Mouse (Mus musculus) hindbrain, embryonic 10.5 days (tissue): ENCODE data around the gene Pex19. TPM values are rescaled to one million over a fixed set of nuclear protein-coding genes. Genes with fewer than 3 reads are reported as not detected.
A peak's percentile ranks its signal among the peaks of the same experiment; 100 is the strongest.

Experiments
- DNase-seq: peaks from one replicate; pipeline ENCODE4 v3.0.0-alpha.2; 2017; ENCODE audit warnings: low spot score
- H3K27ac ChIP-seq: fragments of 300-500 bp; sonication (generic); 2 replicates; pipeline ENCODE4 v1.5.1; 2016; ENCODE audit warnings: mild to moderate bottlenecking, moderate library complexity
- H3K27me3 ChIP-seq: fragments of 300-500 bp; sonication (generic); 2 replicates; pipeline ENCODE4 v1.6.1; 2016; ENCODE audit warnings: mild to moderate bottlenecking; ENCODE audit not compliant: poor library complexity, insufficient read depth, severe bottlenecking
- H3K36me3 ChIP-seq: fragments of 300-500 bp; sonication (generic); 2 replicates; pipeline ENCODE4 v1.6.1; 2016; ENCODE audit warnings: mild to moderate bottlenecking, moderate library complexity
- H3K4me1 ChIP-seq: fragments of 300-500 bp; sonication (generic); replicated peaks from 2 replicates; pipeline ENCODE4 v1.6.1; 2016; ENCODE audit warnings: mild to moderate bottlenecking
- H3K4me3 ChIP-seq: fragments of 300-500 bp; sonication (generic); 2 replicates; pipeline ENCODE4 v1.5.1; 2016; ENCODE audit warnings: mild to moderate bottlenecking, moderate library complexity
- H3K9me3 ChIP-seq: fragments of 300-500 bp; sonication (generic); 2 replicates; pipeline ENCODE4 v1.6.1; 2016; ENCODE audit warnings: mild to moderate bottlenecking, moderate library complexity
- WGBS: fragments of 180-500 bp; shearing (Covaris S2); methylation state at CpG from one replicate; pipeline ENCODE4 v1.1.7; 2016; 5-methylcytosine and 5-hydroxymethylcytosine counted together
- polyA plus RNA-seq: library from polyadenylated mRNA; unstranded; fragments of >200 nt; fragmentation: Nextera tagmentation; extraction: Ambion mirVana; gene quantifications from 2 replicates; pipeline ENCODE4 v1.2.1, GENCODE M21; 2016

Gene Pex19
- polyA plus RNA-seq, 1 experiment from 2014 or later = 210 TPM

- Histone ChIP-seq H3K9me3 (no peaks in the 10 kb centered on the region), H3K36me3 (no peaks in the 10 kb centered on the region), H3K4me1 (peaks cover 5% of the 10 kb centered on the region), H3K27me3 (no peaks in the 10 kb centered on the region), H3K4me3 (no peak overlapping the region), H3K27ac (no peak overlapping the region)
- peak; percentile 39 for DNase-seq
- 27% methylated on average over 1 of the region's 1 CpGs for WGBS
Observed at GRCm38 (mm10) chr1:172143570-172143969, 17.0 kb downstream of the Pex19 start.

DNA sequence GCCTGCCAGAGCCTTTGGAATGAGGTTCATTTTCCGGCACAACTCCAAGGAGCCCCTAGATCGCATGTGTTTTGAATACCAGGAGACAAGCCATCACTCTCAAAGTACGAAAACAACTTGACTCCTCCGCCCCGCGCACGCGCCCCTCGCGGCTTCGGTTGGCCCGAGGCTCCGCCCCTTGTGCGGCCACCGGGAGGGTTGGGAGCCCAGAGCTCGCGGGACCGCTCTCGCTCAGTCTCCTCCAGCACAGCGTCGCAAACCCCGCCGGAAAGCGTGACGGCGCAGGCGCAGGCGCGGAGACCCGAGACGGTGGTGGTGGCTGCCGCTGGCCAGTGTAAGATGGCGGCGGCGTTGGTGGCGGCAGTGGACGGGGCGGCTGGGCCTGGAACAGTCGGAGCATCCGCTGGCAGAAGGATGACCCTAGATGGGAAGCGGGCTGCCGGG, 21.3 kb downstream of the Pex19 start, which contains the start of gene Dcaf8:
Gene Dcaf8 (plus strand): TSS at position 250 of the 444 bp plus-strand sequence.
- WGBS = under 1% methylated on average over 42 of the region's 42 CpGs
- peak; percentile 99 for DNase-seq
- Histone ChIP-seq H3K27me3 (no peaks in the 10 kb centered on the region), H3K9me3 (no peaks in the 10 kb centered on the region), H3K36me3 (peaks cover 32% of the 10 kb centered on the region), H3K27ac (peak within 1 kb of the TSS; percentile 99), H3K4me3 (peak within 1 kb of the TSS; percentile 97), H3K4me1 (peaks cover 25% of the 10 kb centered on the region)

DNA sequence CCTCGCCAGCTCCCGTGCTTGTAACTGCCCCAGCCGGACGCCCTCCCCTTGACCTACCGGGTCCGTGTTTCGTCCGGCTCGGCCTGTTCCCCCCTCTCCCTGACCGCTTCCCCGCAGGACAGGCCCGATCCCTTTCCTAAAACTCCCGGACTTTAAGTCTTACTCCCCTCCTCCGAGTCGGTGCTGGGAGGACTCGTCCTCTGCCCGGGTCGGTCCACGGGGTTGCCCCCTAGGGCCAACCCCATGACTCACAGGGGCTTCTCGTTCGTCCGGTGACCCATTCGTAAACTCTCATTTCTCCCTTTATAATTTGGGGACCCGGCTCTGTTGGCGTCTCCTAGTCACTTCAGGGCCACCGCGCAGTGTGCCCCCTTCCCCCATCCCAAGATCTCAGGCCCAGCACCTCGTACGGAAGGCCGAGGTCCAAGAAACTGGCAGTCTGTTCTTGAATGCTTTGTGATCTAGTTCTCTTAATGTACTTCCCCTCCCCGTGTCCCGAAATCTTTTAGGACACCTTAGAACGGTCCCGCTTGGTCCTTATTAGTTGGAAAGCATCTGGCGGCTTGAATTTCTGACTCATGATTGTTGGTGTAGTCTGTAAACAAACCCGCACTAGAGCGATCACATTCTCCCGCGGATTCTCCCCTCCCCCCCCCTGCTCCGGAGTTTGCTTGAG, 21.9 kb downstream of the Pex19 start:
- Histone ChIP-seq H3K27ac (peak overlapping the region; percentile 99), H3K4me3 (peak overlapping the region; percentile 97), H3K27me3 (no peaks in the 10 kb centered on the region), H3K36me3 (peaks cover 37% of the 10 kb centered on the region), H3K4me1 (peaks cover 25% of the 10 kb centered on the region), H3K9me3 (no peaks in the 10 kb centered on the region)
- peak; percentile 67 for DNase-seq
- under 1% methylated on average over 40 of the region's 40 CpGs for WGBS

- 28% methylated on average over 19 of the region's 19 CpGs for WGBS
- peak overlapping the region; percentile 99 for H3K27ac ChIP-seq
- peaks cover 45% of the 10 kb centered on the region for H3K36me3 ChIP-seq
- H3K9me3 ChIP-seq = no peaks in the 10 kb centered on the region
- H3K27me3 ChIP-seq = no peaks in the 10 kb centered on the region
- peak overlapping the region; percentile 97 for H3K4me3 ChIP-seq
- DNase-seq = no peak
- H3K4me1 ChIP-seq = peaks cover 25% of the 10 kb centered on the region
Observed at GRCm38 (mm10) chr1:172148955-172149815, 22.6 kb downstream of the Pex19 start.

DNA sequence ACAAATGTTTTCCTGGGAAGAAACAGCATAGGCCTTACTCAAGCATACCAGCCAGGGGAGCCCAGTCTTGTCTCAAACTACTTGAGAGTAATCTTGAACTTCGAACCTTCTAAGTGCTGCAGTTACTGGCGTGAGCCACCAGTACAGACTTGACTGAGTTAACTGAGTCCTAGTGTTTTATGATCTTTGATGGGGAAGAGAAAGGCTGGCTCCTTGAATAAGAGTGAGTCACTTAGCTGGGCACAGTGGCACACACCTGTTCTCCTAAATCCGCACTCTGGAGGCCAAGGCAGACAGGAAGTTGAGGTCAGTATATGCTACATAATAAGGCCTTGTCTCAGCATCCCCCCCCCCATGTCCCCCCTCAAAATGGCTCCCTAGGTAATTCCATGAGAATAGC, 28.0 kb downstream of the Pex19 start:
- no peaks in the 10 kb centered on the region for H3K27me3 ChIP-seq
- H3K27ac ChIP-seq = no peak overlapping the region
- 94% methylated on average over 3 of the region's 3 CpGs for WGBS
- DNase-seq = no peak
- H3K36me3 ChIP-seq = peaks cover 72% of the 10 kb centered on the region
- peaks cover 15% of the 10 kb centered on the region for H3K4me1 ChIP-seq
- H3K4me3 ChIP-seq = no peak overlapping the region
- H3K9me3 ChIP-seq = no peaks in the 10 kb centered on the region

GRCm38 (mm10) chr1:172155518-172155917, 29.0 kb downstream of the Pex19 start:
- peaks cover 8% of the 10 kb centered on the region; the same call in 1 of the 2 replicates for H3K4me1 ChIP-seq
- no peaks in the 10 kb centered on the region for H3K9me3 ChIP-seq
- H3K36me3 ChIP-seq = peaks cover 64% of the 10 kb centered on the region
- H3K4me3 ChIP-seq = no peak overlapping the region
- H3K27me3 ChIP-seq = no peaks in the 10 kb centered on the region
- no peak for DNase-seq
- WGBS = 94% methylated on average over 3 of the region's 3 CpGs
- H3K27ac ChIP-seq = no peak overlapping the region

- Histone ChIP-seq H3K4me3 (no peak overlapping the region), H3K4me1 (peaks cover 5% of the 10 kb centered on the region; the same call in 1 of the 2 replicates), H3K9me3 (no peaks in the 10 kb centered on the region), H3K27me3 (no peaks in the 10 kb centered on the region), H3K27ac (no peak overlapping the region), H3K36me3 (peaks cover 27% of the 10 kb centered on the region)
- DNase-seq = no peak
- WGBS = 86% methylated on average over 4 of the region's 4 CpGs
Observed at GRCm38 (mm10) chr1:172159970-172160369, 33.4 kb downstream of the Pex19 start.

GRCm38 (mm10) chr1:172160508-172160907, 34.0 kb downstream of the Pex19 start:
- Histone ChIP-seq H3K4me1 (peaks cover 5% of the 10 kb centered on the region; the same call in 1 of the 2 replicates), H3K36me3 (peaks cover 27% of the 10 kb centered on the region), H3K27me3 (no peaks in the 10 kb centered on the region), H3K27ac (no peak overlapping the region), H3K4me3 (no peak overlapping the region), H3K9me3 (no peaks in the 10 kb centered on the region)
- DNase-seq = no peak

- Histone ChIP-seq H3K4me3 (no peak overlapping the region), H3K27me3 (no peaks in the 10 kb centered on the region), H3K9me3 (no peaks in the 10 kb centered on the region), H3K27ac (no peak overlapping the region), H3K4me1 (peaks cover 5% of the 10 kb centered on the region; the same call in 1 of the 2 replicates), H3K36me3 (peaks cover 28% of the 10 kb centered on the region)
- whole genome bisulfite sequencing = 95% methylated on average over 1 of the region's 1 CpGs
- DNase-seq = peak; percentile 13
Observed at GRCm38 (mm10) chr1:172162009-172162408, 35.5 kb downstream of the Pex19 start.

DNA sequence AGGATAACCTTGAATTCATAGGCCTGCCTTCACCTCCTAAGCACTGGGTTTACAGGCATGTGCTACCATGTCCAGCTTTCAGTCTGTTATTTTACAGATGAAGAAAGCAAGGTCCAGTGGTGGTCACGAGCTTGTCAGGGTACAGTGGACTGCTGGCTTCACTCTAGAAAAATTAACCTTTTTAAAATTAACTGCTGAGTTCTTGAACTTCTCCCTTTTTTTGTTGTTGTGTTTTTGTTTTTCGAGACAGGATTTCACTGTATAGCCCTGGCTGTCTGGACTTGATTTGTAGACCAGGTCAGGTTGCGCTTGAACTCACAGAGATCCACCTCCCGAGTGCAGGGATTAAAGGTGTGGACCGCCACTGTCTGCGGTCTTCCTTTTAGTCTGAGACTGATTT, 36.4 kb downstream of the Pex19 start:
- Histone ChIP-seq H3K4me3 (no peak overlapping the region), H3K9me3 (no peaks in the 10 kb centered on the region), H3K27me3 (no peaks in the 10 kb centered on the region), H3K4me1 (peaks cover 5% of the 10 kb centered on the region; the same call in 1 of the 2 replicates), H3K27ac (no peak overlapping the region), H3K36me3 (peaks cover 37% of the 10 kb centered on the region)
- no peak for DNase-seq
- WGBS = 92% methylated on average over 6 of the region's 6 CpGs

DNA sequence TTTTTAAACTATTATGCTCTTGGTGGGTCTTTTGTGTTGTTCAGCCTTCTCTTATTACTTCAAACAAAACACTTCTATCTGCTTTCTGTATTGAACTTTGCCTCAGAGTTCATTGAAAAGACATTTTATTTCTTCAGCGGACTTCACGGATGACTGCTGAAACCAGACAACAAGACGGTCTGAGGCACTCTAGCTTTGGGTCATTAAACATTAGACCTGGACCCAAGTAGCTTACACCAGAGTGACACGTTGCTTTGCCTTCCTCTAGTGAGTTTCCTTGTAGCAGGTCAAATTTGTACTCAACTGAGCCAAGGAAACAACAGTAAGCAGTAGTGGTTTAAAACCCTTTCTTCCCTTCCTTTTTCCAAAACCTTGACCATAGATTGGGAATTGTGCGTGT, 41.4 kb downstream of the Pex19 start:
- Histone ChIP-seq H3K4me1 (peaks cover 5% of the 10 kb centered on the region; the same call in 1 of the 2 replicates), H3K36me3 (peaks cover 83% of the 10 kb centered on the region), H3K4me3 (no peak overlapping the region), H3K9me3 (peaks cover 4% of the 10 kb centered on the region; the same call in 1 of the 2 replicates), H3K27ac (no peak overlapping the region), H3K27me3 (no peaks in the 10 kb centered on the region)
- DNase-seq = no peak
- WGBS = 82% methylated on average over 5 of the region's 5 CpGs

- H3K36me3 ChIP-seq = peaks cover 99% of the 10 kb centered on the region
- WGBS = 97% methylated on average over 5 of the region's 5 CpGs
Observed at GRCm38 (mm10) chr1:172169809-172170208, 43.3 kb downstream of the Pex19 start.

GRCm38 (mm10) chr1:172172381-172172780, 45.8 kb downstream of the Pex19 start:
- H3K4me3 ChIP-seq = no peak overlapping the region
- peaks cover 98% of the 10 kb centered on the region for H3K36me3 ChIP-seq
- WGBS = 93% methylated on average over 21 of the region's 21 CpGs
- H3K4me1 ChIP-seq = no peaks in the 10 kb centered on the region
- H3K27ac ChIP-seq = no peak overlapping the region
- H3K9me3 ChIP-seq = peaks cover 4% of the 10 kb centered on the region; the same call in 1 of the 2 replicates
- DNase-seq = no peak
- H3K27me3 ChIP-seq = no peaks in the 10 kb centered on the region

More at GRCm38 (mm10) chr1:172169809-172170208, 43.3 kb downstream of the Pex19 start:
- Histone ChIP-seq H3K4me1 (no peaks in the 10 kb centered on the region), H3K27me3 (no peaks in the 10 kb centered on the region), H3K9me3 (peaks cover 4% of the 10 kb centered on the region; the same call in 1 of the 2 replicates), H3K4me3 (no peak overlapping the region), H3K27ac (no peak overlapping the region)
- no peak for DNase-seq
